Mouse (Mus musculus) frontal cortex, adult 2 months (tissue): Measurements from ENCODE around the gene Gm38392. TPM values are rescaled to one million over a fixed set of nuclear protein-coding genes. Genes with fewer than 3 reads are reported as not detected.

Source experiments
- DNase-seq, 2 experiments: peaks; one replicate each; pipeline ENCODE4 v3.0.0; 2022; ENCODE audit warnings: low spot score in 1 of 2; ENCODE audit errors: extremely low spot score in 1 of 2
- polyA plus RNA-seq: library from polyadenylated mRNA; depleted of rRNA; stranded (reverse); fragments of >200 nt; gene quantifications from 2 replicates; pipeline ENCODE4 v1.2.3, GENCODE M21; 2012

Gene Gm38392
- polyA plus RNA-seq, 1 experiment = not detected

DNA sequence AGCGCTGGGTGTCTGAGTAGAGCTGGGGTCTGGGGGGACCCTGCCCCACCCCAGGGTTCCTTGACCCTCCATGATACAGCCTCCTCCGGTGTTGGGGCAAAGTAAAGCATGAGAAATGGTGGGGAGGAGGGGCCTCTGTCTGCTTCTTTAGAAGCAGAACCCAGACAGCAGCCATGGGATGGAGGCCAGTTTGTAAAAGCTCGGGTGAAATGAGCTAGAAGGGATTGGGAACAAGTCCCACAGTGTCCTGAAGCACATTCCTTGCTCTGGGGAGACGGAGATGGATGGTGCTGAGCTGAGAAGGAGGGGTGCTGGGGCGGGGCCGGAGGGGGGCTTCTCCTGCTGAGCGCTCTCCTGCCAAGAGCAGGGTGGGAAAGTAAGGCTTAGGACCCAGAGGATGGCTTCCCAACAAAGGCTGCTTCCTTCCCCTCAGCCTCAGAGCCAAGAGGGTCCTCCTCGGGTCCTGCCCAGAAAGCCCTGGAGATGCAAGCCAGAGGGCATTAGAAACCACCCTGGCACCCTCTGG is 48.1 kb downstream of the Gm38392 start:
- DNase-seq = peak in 1 of 2 experiments; percentile 43

DNA sequence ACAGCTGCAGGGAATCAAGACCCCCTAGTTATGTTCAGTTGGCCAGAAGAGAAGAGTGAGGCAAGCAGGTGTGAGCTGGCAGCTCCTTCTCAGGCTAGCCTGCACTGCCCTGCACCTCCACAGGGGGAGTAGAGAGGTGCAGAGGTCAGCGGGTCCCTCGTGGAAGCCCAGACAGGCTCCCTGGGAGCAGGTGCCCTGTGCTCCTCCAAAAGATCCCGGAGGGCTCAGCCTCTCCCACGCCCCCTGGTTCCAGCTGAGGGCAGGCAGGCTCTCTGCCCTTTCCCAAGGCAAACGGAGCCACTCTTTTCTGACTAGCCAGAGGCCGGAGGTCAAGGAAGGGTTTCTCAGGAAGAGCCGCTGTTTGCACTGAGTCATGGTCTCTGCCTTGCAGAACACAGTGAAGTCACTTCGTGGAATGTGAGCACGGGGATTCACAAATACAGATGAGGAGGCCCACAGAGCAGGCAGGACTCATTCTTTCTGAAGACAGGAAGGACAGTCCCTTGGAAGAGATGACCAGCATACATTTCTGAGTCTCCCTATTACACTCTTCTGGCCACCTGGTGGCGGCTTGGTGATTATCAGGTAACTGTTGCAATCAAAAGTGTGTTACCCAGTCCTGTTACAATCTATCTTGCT is 49.3 kb downstream of the Gm38392 start:
- DNase-seq = peak in 1 of 2 experiments; percentile 32

DNA sequence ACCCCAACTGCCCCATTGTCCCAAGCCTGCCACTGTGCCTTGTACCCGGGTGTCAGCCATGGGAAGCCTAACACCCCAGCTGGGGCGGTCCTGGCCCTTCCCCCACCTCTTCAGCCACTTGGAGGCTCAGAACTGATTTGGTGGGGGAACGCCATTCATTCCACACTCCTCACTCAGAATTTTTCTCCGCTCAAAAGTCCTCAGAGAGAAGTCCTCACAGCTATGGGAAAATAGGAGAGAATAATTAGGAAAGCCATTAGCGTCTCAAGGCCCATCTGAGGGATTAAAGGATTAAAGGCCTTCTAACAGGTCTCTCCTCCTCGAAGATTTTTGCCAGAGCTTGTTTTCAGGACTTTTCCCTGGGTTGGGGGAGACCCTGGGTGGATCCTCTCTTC is 49.9 kb downstream of the Gm38392 start:
- no peak for DNase-seq

DNA sequence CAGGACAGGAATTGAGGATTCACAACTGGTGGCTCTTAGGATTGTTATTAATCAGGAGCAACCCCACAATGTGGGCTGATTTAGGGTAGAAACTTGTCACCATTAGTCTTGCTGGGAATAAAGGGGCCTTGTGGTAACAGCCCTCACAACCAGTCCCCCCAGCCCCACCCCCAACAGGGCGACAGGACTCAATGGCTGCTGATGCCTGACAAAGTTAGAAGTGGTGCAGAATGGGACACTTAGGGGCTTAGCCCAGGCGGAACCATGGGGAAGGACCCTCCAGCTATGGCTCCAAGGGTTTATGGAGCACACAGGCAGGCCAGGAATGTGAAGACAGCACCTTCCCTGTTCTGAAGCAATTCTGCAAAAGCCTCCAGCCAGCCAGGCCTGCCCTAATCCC is 51.4 kb downstream of the Gm38392 start:
- no peak for DNase-seq

DNA sequence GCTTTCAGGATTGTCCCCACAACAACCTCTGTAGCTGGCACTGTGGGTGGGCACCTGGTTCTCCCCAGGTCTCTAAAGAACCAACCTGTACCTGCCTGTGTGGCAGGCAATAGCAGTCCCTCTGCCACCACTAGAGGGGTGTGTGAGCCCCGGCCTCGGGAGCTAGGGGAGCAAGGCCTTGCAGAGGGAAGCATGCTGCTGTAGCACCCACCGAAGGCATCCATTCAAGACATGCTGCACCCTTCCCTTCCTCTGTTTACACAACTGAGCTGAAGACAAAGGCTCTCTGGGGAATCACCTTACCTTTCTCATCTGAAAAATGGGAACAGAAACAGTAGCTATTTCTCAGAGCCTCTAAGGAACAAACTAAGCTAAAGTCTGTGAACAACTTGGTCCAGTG is 51.8 kb downstream of the Gm38392 start:
- DNase-seq = no peak

DNA sequence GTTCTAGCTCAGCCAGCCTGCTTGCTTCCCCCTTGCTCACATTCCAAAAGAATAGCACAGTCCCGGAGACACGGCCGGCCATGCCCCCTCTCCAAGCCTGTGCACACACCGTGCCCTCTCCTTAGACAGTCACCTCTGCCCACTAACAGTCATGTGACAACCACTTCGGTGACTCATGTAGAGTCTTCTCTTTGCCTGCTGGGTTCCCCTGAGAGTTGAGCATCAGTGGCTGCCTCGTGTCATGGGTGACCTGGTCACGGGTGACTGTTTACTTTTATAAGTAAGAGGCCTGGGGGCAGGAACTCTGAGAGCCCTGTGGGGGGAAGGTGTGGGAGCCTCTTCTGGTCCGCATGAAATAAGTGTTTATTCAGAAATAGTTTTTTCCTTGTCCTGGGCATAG is 53.0 kb downstream of the Gm38392 start:
- DNase-seq = no peak

DNA sequence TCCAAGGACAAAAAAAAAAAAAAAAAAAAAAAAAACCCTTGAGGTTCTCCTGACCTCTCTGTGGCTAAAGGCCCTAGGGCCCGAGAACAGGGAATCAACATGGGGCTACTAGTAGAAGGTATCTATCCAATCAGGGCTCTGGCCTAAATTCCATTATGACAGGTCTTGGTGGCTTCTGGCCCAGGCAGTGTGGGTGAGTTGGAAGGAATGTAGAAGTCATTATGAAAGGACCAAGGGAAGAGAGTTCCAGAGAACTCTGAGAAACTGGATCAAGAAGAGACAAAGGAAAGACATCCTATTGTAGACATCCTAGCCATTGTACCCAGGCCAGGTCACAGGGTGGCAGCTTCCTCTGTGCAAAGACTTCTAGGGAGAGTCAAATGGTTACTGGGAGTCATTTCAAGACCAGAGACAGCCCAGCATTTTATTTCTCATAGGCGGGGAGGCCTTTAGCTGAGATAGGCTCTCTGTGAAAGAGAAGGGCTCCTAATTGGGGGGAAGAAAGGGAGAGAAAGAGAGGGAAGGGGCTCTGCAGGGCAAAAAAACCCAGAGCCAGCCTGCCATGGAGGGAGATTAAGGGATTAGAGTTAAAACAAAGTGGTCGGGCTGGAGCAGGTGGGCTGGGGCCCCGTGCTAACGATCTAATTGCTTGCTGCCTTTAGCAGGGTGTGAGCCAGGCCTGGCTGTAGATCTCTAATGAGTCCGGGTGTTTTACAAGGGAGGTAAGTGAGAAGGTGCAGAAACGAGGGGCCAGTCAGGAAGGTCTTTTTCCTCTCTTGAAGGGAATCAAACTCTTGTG is 54.0 kb downstream of the Gm38392 start:
- DNase-seq = no peak

DNA sequence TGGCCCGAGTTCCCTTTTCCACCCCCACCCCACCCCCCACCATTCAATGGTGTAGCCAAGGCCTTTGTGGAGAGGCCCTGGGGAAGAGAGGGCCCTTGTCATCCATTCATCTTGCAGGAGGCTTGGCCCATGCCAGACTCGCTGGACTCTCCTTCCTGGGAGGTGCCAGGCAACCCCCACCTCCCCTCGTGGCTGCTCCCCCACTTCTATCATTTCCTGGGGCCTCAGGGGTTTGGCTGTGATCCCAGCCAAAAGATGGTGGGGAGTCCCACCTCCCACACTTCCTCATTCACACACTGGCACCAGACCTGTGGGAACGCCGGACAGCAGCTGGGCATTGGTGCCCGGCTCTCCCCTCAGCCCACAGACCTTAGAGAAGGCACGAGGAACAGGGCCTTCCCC is 54.7 kb downstream of the Gm38392 start:
- DNase-seq = peak; percentile 74 to 76

DNA sequence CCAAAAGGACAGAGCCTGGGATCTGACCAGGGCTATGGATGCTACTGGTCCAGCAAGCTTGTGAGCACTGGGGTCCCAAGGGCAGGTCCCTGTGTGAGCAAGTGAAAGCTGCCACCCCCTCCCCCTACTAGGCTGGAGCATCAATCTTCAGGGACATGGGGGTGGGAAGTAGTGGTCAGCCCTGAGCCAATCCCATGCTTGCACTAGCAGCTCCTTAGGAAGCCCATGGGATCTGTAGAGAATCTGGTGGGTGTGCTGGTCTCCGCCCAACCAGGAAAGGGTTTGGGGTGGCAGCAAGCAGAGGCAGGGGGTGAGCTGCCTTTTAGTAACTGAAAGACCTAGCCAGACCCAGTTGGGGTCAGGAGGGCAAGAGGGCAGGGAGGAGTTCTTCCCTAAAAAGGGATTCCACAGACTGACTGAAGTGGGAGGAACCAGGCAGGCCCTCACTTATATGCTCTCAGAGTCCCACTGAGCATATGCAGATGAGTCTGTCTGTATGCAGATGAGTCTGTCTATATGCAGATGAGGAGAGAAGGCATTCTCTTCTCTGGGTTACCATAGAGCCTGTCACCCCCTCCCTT is 55.9 kb downstream of the Gm38392 start:
- no peak for DNase-seq

DNA sequence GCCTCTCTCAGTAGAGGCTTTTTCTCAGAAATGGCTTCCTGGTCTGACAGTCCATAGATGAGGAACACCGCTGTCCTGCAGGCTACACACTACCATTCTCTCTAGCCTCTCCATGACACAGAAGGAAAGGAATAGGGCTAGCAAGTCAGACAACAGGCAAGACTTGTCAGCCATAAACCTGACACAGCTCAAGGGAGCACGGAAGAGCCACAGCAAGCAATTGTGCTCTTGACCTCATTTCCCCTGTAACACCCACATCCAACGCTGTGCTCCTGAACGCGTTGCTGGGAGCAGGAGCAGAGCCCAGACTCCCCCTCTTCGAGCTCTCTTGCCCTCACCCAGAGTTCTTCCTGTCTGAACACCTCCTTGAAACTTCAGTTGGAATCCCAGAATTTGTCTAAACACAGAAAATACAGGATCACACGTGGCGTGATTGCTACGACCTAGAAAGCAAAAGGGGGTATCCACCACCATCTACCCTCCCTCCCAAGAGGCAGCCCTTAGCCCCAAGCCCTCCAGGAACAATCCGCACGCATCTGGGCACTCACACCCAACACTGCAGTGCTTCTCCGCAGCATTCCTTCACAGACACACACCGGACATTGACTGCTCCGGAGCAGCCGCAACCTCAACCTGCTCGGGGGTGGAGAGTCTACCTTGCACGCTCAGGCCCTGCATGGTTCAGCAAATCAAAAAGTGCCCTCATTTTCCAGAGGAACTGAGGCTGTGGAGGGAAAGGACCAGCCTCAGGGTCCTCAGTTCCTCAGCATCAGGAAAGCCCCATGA is 56.6 kb downstream of the Gm38392 start:
- no peak for DNase-seq

DNA sequence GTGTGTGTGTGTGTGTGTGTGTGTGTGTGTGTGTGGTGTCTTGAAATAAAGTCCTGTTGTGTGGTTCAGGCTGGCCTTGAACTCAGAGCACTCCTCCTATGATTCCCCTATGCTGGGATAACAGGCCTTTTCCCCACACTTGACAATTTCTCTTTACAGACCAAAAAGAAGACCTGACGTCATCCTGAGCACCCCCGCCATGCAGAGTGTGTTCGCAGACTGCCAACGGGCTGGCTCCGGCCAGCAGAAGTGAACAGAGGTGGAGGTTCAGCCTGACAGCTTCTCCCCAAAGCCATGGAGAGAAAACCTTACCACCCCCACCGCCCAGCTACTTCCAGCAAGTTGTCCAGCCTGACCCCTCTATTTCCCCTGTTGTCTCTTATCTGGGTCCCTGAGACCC is 57.5 kb downstream of the Gm38392 start:
- no peak for DNase-seq

DNA sequence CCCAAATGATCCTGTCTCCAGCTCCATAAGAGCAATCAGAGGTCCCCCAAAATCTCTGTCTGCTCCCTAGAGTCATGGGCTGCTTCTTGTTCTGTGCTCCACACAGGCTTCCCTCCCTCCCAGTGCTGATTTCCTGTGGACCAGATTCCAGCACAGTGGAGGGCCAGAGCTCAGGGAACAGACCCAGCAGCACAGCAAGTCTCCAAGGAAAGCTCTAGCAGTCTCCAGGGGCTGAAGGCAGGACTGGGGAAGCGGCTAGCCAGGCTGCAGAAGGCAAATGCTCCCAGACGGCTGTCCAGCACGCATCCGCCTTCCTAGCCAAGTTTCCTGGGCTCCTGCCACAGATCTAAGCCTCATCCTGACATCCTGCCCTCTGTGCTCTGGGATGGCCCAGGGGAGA is 58.1 kb downstream of the Gm38392 start:
- no peak for DNase-seq

DNA sequence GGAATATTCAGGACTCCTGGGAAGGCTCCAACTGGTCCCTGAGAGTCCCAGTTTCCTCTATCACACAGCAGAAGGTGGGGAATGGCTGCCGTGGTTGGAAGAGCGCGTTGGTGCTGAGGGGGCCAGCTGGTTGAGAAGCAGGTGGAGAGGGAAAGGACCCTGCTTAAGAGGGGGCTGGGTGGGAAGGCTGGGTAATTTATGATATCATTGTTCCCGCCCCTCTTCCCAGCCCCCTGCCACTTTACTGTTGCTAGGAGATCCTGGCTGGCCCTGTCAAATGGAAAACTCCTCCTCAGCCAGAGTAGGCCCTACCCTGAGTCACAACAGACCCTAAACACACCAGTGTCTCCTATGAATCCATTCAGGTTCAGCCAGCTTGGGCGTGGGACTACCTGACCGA is 59.0 kb downstream of the Gm38392 start:
- no peak for DNase-seq

DNA sequence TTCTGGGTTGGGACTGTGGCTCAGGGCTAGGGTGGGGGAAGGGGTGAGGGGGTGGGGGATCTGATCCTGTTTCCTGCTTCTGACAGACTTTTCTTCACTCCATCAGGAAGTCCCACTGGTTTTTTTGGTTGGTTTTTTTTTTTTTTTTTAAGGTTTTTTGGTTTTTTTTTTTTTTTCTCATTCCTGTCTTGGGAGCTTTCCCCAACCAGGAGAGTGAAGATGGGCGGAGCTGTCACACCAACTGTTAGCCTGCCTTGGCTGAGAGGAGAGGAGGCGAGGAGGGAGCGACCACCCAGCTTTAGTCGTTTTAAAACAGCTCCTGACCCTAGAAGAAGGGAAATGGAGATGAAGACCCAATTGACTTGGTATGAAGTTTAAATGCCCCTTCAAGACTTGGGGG is 59.8 kb downstream of the Gm38392 start:
- no peak for DNase-seq

DNA sequence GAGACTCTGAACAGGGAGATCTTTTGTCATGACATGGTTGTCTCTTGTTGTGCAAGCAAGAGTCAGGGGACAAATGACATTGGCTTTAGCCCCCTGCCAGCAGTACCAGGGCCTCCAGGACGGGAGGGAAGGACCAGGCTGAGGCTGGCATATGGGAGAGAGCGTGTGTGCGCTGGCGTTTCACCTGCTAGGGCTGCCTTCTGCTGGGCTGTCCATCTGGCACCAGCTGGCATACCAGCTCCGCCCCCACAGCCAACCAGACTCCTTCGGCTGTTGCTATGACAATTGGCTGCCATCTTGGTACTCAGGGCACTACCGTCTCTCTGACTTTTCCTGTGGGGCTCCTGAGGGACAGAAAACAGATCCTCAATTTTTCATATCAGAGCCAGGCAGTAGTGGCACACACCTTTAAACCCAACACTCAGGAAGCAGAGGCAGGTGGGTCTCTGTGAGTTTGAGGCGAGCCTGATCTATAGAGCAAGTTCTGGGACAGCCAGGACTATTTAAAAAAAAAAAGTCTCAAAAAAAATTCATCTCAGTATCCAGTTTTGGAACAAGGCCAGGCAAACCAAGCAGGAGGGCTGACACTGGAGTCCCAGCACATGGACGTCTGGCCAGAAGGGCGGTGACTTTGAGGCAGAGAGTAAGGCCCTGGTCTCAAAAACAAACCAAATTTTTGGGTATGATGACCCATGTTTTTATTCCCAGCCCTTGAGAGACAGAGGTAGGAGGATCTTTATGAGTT is 60.7 kb downstream of the Gm38392 start:
- peak in 1 of 2 experiments; percentile 80 for DNase-seq

DNA sequence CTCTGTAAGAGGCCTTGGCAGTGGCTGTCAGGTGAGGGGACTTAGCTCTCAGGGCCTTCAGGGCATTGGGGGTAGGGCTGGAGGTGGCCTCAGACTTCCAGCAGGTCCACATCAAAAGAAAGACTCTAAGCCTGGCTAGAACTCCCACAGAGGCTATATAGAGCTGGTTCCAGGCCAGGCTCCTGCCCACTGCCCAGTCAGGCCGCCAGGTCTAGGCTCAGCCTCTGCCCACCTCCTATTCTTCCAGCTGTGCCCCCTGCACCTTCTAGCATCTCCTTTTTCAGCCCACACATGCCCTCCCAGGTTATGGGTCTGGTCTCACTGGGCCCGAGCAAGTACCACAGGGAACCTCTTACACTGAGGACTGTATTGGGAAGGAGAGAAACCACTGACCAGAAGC is 62.1 kb downstream of the Gm38392 start:
- DNase-seq = no peak

DNA sequence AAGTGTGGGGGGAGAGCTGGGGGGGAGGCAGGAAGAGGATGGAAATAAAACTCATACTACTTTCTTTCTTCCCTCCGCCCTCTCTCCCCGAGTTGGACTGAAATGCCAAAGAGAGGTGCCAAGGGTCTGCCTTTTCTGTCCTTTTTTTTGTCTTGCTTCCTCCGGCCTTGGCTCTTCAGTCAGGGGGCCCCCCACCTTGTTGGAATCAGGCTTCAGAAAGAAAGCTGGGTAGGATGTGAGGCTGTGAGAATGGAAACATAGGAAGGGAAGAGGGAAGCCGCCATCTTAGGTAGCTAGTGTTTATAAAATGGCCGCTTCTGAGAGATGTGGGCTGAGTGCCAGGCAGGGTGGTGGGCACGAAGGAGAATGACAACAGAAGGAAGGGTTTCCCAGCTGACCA is 64.6 kb downstream of the Gm38392 start:
- no peak for DNase-seq

DNA sequence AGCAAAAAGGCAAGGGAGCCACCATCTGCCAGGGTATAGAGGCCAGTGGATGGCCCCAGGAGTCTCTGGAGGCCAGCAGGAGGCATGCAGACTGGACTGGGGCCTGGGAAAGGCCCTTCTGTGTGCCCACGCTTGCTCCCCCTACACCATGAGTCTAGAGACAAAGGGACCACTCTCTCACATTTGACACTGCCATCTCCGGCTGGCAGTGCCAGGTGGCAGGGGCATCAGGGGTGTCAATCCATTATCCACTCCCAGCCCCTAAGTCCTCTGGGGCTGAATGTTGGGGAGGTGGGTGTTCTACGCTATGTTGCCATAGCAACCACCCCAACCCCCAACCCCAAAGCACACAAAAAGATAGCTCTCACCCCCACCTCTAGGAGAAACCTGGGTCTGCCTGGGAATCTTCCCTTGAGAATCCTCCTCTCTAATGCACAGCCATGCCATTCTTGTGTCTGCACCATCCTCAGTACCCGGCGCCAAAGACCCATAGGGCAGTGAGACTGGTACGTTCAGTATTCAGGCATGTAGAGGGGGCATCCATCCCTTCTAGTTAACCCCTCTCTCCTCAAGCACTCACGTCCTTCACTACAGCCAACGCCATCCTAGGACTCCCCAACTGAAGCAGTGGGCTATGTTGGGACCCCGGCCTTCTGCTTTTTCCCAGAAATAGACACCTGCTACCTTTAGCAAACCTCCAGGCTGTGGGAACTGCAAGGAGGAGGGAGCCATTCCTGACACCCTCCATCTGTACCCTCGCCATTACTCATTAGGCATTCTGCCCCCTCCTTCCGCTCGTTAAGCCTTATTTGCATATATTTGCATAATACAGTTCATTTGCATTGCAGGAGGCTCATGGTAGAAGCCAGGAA is 65.3 kb downstream of the Gm38392 start:
- peak; percentile 86 to 92 for DNase-seq

DNA sequence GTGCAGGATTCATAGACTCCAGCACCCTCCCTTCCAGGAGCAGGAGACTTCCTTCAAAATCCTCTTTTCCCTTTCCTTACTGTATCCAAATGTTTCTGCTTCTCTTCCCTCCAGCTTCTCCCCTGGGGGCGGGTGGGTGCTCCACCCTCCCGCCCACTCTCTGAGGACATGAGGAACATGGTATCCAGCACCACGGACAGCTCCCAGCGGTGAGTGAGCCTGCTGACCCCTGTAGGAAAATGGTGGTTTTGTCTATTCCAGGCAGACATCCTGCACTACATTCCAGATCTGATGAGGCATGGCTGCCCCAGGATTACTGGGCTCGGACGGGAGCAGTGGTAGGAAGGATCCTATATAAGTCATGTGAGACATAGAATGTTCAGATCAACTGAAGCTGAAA is 66.2 kb downstream of the Gm38392 start:
- DNase-seq = no peak
